Mouse (Mus musculus): ENCODE data around the gene Ldb3. TPM values are rescaled to one million over a fixed set of nuclear protein-coding genes. Genes with fewer than 3 reads are reported as not detected.

Ldb3 gene
- polyA plus RNA-seq, 1 experiment from 2014 or later = 6.0 TPM

- no peak overlapping the region for H3K27ac ChIP-seq (ENCODE audit: low read length)
- H3K9ac ChIP-seq (ENCODE audit: low read depth, low read length) = no peak overlapping the region
- ATAC-seq (ENCODE audit: low read depth) = no peak
- H3K9me3 ChIP-seq (replicated peaks; ENCODE audit: control insufficient read depth, low read length) = no peaks in the 10 kb centered on the region
- no peaks in the 10 kb centered on the region for H3K27me3 ChIP-seq (ENCODE audit: control insufficient read depth, insufficient read depth, low read depth, low read length)
- 58% methylated on average over 8 of the region's 8 CpGs for WGBS (ENCODE audit: insufficient replicate concordance)
- no peak overlapping the region for H3K4me2 ChIP-seq (ENCODE audit: low read depth, low read length)
- no peak overlapping the region for H3K4me3 ChIP-seq (ENCODE audit: low read depth, low read length)
- H3K4me1 ChIP-seq (ENCODE audit: control insufficient read depth, low read depth, low read length) = no peaks in the 10 kb centered on the region; the same call in none of the 2 replicates
- H3K36me3 ChIP-seq (ENCODE audit: control insufficient read depth, insufficient read depth) = no peaks in the 10 kb centered on the region
Observed at GRCm38 (mm10) chr14:34486169-34486568, 102.3 kb downstream of the Ldb3 start.

- ATAC-seq (ENCODE audit: low read depth) = no peak
- no peaks in the 10 kb centered on the region for H3K36me3 ChIP-seq (ENCODE audit: control insufficient read depth, insufficient read depth)
- H3K27me3 ChIP-seq (ENCODE audit: control insufficient read depth, insufficient read depth, low read depth, low read length) = no peaks in the 10 kb centered on the region
- no peak overlapping the region for H3K27ac ChIP-seq (ENCODE audit: low read length)
- no peaks in the 10 kb centered on the region for H3K9me3 ChIP-seq (replicated peaks; ENCODE audit: control insufficient read depth, low read length)
- 62% methylated on average over 6 of the region's 6 CpGs for WGBS (ENCODE audit: insufficient replicate concordance)
- no peak overlapping the region for H3K4me3 ChIP-seq (ENCODE audit: low read depth, low read length)
- no peaks in the 10 kb centered on the region; the same call in none of the 2 replicates for H3K4me1 ChIP-seq (ENCODE audit: control insufficient read depth, low read depth, low read length)
- no peak overlapping the region for H3K9ac ChIP-seq (ENCODE audit: low read depth, low read length)
- no peak overlapping the region for H3K4me2 ChIP-seq (ENCODE audit: low read depth, low read length)
Observed at GRCm38 (mm10) chr14:34483469-34484341, 104.8 kb downstream of the Ldb3 start.

Other genes starting within 250 kb of the Ldb3 start
- gene Fam25c, start 233.2 kb downstream of the Ldb3 start, polyA plus RNA-seq (2015; fragmentation: Nextera tagmentation; extraction: Ambion mirVana) = 0.35 and 0.57 TPM in 2 replicates
- 0.11 and 0.24 TPM in 2 replicates for gene Sncg, start 213.9 kb downstream of the Ldb3 start, polyA plus RNA-seq (2015; fragmentation: Nextera tagmentation; extraction: Ambion mirVana)
- 3.0 and 3.4 TPM in 2 replicates for gene Mmrn2, start 213.2 kb downstream of the Ldb3 start, polyA plus RNA-seq (2015; fragmentation: Nextera tagmentation; extraction: Ambion mirVana)
- 2.0 and 3.0 TPM in 2 replicates for gene Bmpr1a, start 85.3 kb downstream of the Ldb3 start, polyA plus RNA-seq (2015; fragmentation: Nextera tagmentation; extraction: Ambion mirVana)
- not detected in 2 replicates for gene 9230112D13Rik, start 65.9 kb downstream of the Ldb3 start, polyA plus RNA-seq (2015; fragmentation: Nextera tagmentation; extraction: Ambion mirVana)
- gene Opn4, start 11.5 kb upstream of the Ldb3 start, polyA plus RNA-seq (2015; fragmentation: Nextera tagmentation; extraction: Ambion mirVana) = 0.15 TPM in 1 of 2 replicates, not detected in the other
- 18.0 and 20.1 TPM in 2 replicates for gene Wapl, start 85.2 kb upstream of the Ldb3 start, polyA plus RNA-seq (2015; fragmentation: Nextera tagmentation; extraction: Ambion mirVana)
- gene Grid1, start 231.4 kb upstream of the Ldb3 start, polyA plus RNA-seq (2015; fragmentation: Nextera tagmentation; extraction: Ambion mirVana) = 0.02 TPM in 1 of 2 replicates, not detected in the other

All from liver, embryonic 16.5 days (tissue).